Mouse (Mus musculus): Measurements from ENCODE around the gene Metap1d. TPM values are rescaled to one million over a fixed set of nuclear protein-coding genes. Genes with fewer than 3 reads are reported as not detected.
A peak's percentile ranks its signal among the peaks of the same experiment; 100 is the strongest.

Gene Metap1d
- polyA plus RNA-seq, 1 experiment = 7.3 TPM

GRCm38 (mm10) chr2:71466103-71466502 is 13.0 kb downstream of the Metap1d start:
- H3K4me3 ChIP-seq = no peak overlapping the region
- no peaks in the 10 kb centered on the region for H3K36me3 ChIP-seq (ENCODE audit: control insufficient read depth, insufficient read depth)
- H3ac ChIP-seq (ENCODE audit: control insufficient read depth, insufficient read length) = no peak overlapping the region
- no peaks in the 10 kb centered on the region for H3K27me3 ChIP-seq (ENCODE audit: control insufficient read depth, insufficient read depth, insufficient read length)
- H3K4me2 ChIP-seq (ENCODE audit: low read depth) = no peak overlapping the region
- TF ChIP-seq MAX (IDR thresholded peaks at IDR 0.05; ENCODE audit: low read depth) = no peak
- TF ChIP-seq REST (IDR thresholded peaks at IDR 0.05; ENCODE audit: insufficient read depth, insufficient read length) = no peak
- TF ChIP-seq TCF12 (IDR thresholded peaks at IDR 0.05; ENCODE audit: insufficient read depth, poor library complexity, severe bottlenecking) = no peak
- TF ChIP-seq POLR2A (IDR thresholded peaks at IDR 0.05; ENCODE audit: insufficient read length, low read depth) = no peak
- no peak for TF ChIP-seq CEBPB (IDR thresholded peaks at IDR 0.05; ENCODE audit: insufficient read depth, poor library complexity, severe bottlenecking)
- no peak for TF ChIP-seq SRF (IDR thresholded peaks at IDR 0.05; ENCODE audit: control insufficient read depth, insufficient read length, low read depth)
- no peaks in the 10 kb centered on the region for H3K79me2 ChIP-seq (ENCODE audit: control insufficient read depth, insufficient read depth)

- H3ac ChIP-seq (ENCODE audit: control insufficient read depth, insufficient read length) = no peak overlapping the region
- no peaks in the 10 kb centered on the region for H3K36me3 ChIP-seq (ENCODE audit: control insufficient read depth, insufficient read depth)
- no peaks in the 10 kb centered on the region for H3K79me2 ChIP-seq (ENCODE audit: control insufficient read depth, insufficient read depth)
- H3K4me2 ChIP-seq (ENCODE audit: low read depth) = no peak overlapping the region
- TF ChIP-seq SRF (IDR thresholded peaks at IDR 0.05; ENCODE audit: control insufficient read depth, insufficient read length, low read depth) (no peak), POLR2A (IDR thresholded peaks at IDR 0.05; ENCODE audit: insufficient read length, low read depth) (no peak), USF1 (IDR thresholded peaks at IDR 0.05; ENCODE audit: low read depth) (no peak), MYOG (IDR thresholded peaks at IDR 0.05; ENCODE audit: control insufficient read depth in 1 of 3, insufficient read depth in 1 of 3, insufficient read length in 2 of 3, low read depth in 2 of 3) (no peak), CEBPB (IDR thresholded peaks at IDR 0.05; ENCODE audit: insufficient read depth, poor library complexity, severe bottlenecking) (no peak), POLR2AphosphoS2 (IDR thresholded peaks at IDR 0.05; ENCODE audit: insufficient read length, low read depth) (no peak), E2F4 (IDR thresholded peaks at IDR 0.05; ENCODE audit: insufficient read depth) (no peak), MAX (IDR thresholded peaks at IDR 0.05; ENCODE audit: low read depth) (no peak), MYOD1 (IDR thresholded peaks at IDR 0.05; ENCODE audit: control insufficient read depth in 1 of 3, insufficient read length in 2 of 3, low read depth in 2 of 3) (no peak), TCF12 (IDR thresholded peaks at IDR 0.05; ENCODE audit: insufficient read depth, poor library complexity, severe bottlenecking) (no peak), REST (IDR thresholded peaks at IDR 0.05; ENCODE audit: insufficient read depth, insufficient read length) (no peak), TCF3 (IDR thresholded peaks at IDR 0.05; ENCODE audit: insufficient read length, low read depth) (no peak)
- H3K4me3 ChIP-seq = no peak overlapping the region
- no peaks in the 10 kb centered on the region for H3K27me3 ChIP-seq (ENCODE audit: control insufficient read depth, insufficient read depth, insufficient read length)
Measured at GRCm38 (mm10) chr2:71466861-71467450, 13.9 kb downstream of the Metap1d start.

- Histone ChIP-seq H3K79me2 (ENCODE audit: control insufficient read depth, insufficient read depth) (no peaks in the 10 kb centered on the region), H3K4me3 (no peak overlapping the region)
Measured at GRCm38 (mm10) chr2:71471094-71471493, 18.0 kb downstream of the Metap1d start.

GRCm38 (mm10) chr2:71473830-71474229 is 20.8 kb downstream of the Metap1d start:
- no peaks in the 10 kb centered on the region for H3K36me3 ChIP-seq (ENCODE audit: control insufficient read depth, insufficient read depth)
- TF ChIP-seq REST (IDR thresholded peaks at IDR 0.05; ENCODE audit: insufficient read depth, insufficient read length) = no peak
- no peak for TF ChIP-seq POLR2AphosphoS2 (IDR thresholded peaks at IDR 0.05; ENCODE audit: insufficient read length, low read depth)
- no peak for TF ChIP-seq POLR2A (IDR thresholded peaks at IDR 0.05; ENCODE audit: insufficient read length, low read depth)
- TF ChIP-seq TCF3 (IDR thresholded peaks at IDR 0.05; ENCODE audit: insufficient read length, low read depth) = no peak
- no peak for TF ChIP-seq MYOG (IDR thresholded peaks at IDR 0.05; ENCODE audit: control insufficient read depth in 1 of 3, insufficient read depth in 1 of 3, insufficient read length in 2 of 3, low read depth in 2 of 3)
- TF ChIP-seq CEBPB (IDR thresholded peaks at IDR 0.05; ENCODE audit: insufficient read depth, poor library complexity, severe bottlenecking) = no peak
- TF ChIP-seq E2F4 (IDR thresholded peaks at IDR 0.05; ENCODE audit: insufficient read depth) = no peak
- no peak for TF ChIP-seq SRF (IDR thresholded peaks at IDR 0.05; ENCODE audit: control insufficient read depth, insufficient read length, low read depth)
- TF ChIP-seq USF1 (IDR thresholded peaks at IDR 0.05; ENCODE audit: low read depth) = no peak
- TF ChIP-seq MAX (IDR thresholded peaks at IDR 0.05; ENCODE audit: low read depth) = no peak
- H3K79me2 ChIP-seq (ENCODE audit: control insufficient read depth, insufficient read depth) = no peaks in the 10 kb centered on the region
- H3K4me2 ChIP-seq (ENCODE audit: low read depth) = peak overlapping the region; percentile 57
- H3K4me3 ChIP-seq = no peak overlapping the region
- no peak overlapping the region for H3ac ChIP-seq (ENCODE audit: control insufficient read depth, insufficient read length)
- H3K27me3 ChIP-seq (ENCODE audit: control insufficient read depth, insufficient read depth, insufficient read length) = no peaks in the 10 kb centered on the region

More at GRCm38 (mm10) chr2:71471094-71471493, 18.0 kb downstream of the Metap1d start:
- H3K27me3 ChIP-seq (ENCODE audit: control insufficient read depth, insufficient read depth, insufficient read length) = no peaks in the 10 kb centered on the region
- TF ChIP-seq TCF3 (IDR thresholded peaks at IDR 0.05; ENCODE audit: insufficient read length, low read depth) = no peak
- no peak for TF ChIP-seq TCF12 (IDR thresholded peaks at IDR 0.05; ENCODE audit: insufficient read depth, poor library complexity, severe bottlenecking)
- no peak for TF ChIP-seq MYOD1 (IDR thresholded peaks at IDR 0.05; ENCODE audit: control insufficient read depth in 1 of 3, insufficient read length in 2 of 3, low read depth in 2 of 3)
- TF ChIP-seq MAX (IDR thresholded peaks at IDR 0.05; ENCODE audit: low read depth) = no peak
- TF ChIP-seq POLR2A (IDR thresholded peaks at IDR 0.05; ENCODE audit: insufficient read length, low read depth) = no peak
- no peak for TF ChIP-seq REST (IDR thresholded peaks at IDR 0.05; ENCODE audit: insufficient read depth, insufficient read length)
- no peak for TF ChIP-seq MYOG (IDR thresholded peaks at IDR 0.05; ENCODE audit: control insufficient read depth in 1 of 3, insufficient read depth in 1 of 3, insufficient read length in 2 of 3, low read depth in 2 of 3)
- TF ChIP-seq CEBPB (IDR thresholded peaks at IDR 0.05; ENCODE audit: insufficient read depth, poor library complexity, severe bottlenecking) = no peak
- TF ChIP-seq USF1 (IDR thresholded peaks at IDR 0.05; ENCODE audit: low read depth) = no peak
- TF ChIP-seq E2F4 (IDR thresholded peaks at IDR 0.05; ENCODE audit: insufficient read depth) = no peak
- no peak for TF ChIP-seq SRF (IDR thresholded peaks at IDR 0.05; ENCODE audit: control insufficient read depth, insufficient read length, low read depth)
- TF ChIP-seq POLR2AphosphoS2 (IDR thresholded peaks at IDR 0.05; ENCODE audit: insufficient read length, low read depth) = no peak
- no peak overlapping the region for H3ac ChIP-seq (ENCODE audit: control insufficient read depth, insufficient read length)
- H3K4me2 ChIP-seq (ENCODE audit: low read depth) = no peak overlapping the region
- no peaks in the 10 kb centered on the region for H3K36me3 ChIP-seq (ENCODE audit: control insufficient read depth, insufficient read depth)

Measured in myocyte (in vitro differentiated cells).